Mouse (Mus musculus): ENCODE data around the gene Fam71e2. TPM values are rescaled to one million over a fixed set of nuclear protein-coding genes. Genes with fewer than 3 reads are reported as not detected.
A peak's percentile ranks its signal among the peaks of the same experiment; 100 is the strongest.

The Fam71e2 gene
- total and polyA plus RNA-seq, 3 experiments, result 0.35 TPM; not detected in 2

- H3K27me3 ChIP-seq (ENCODE audit: control insufficient read depth, insufficient read depth, low read length), result no peaks in the 10 kb centered on the region
- H3K79me2 ChIP-seq (replicated peaks; ENCODE audit: control insufficient read depth, insufficient read depth, low read length), result no peaks in the 10 kb centered on the region
- peak within 1 kb of the TSS; percentile 92 for H3K9ac ChIP-seq (ENCODE audit: low read depth, low read length)
- peaks cover 4% of the 10 kb centered on the region for H3K4me1 ChIP-seq (ENCODE audit: control insufficient read depth, insufficient read depth, low read length)
- DNase-seq, result peak; percentile 93 to 96
- TF ChIP-seq CTCF (IDR thresholded peaks at IDR 0.05), result no peak
- peak; percentile 69; the same call in 1 of the 2 replicates for TF ChIP-seq EP300 (IDR thresholded peaks at IDR 0.05; ENCODE audit: insufficient read depth, low read depth, low read length)
- TF ChIP-seq POLR2A (IDR thresholded peaks at IDR 0.05; ENCODE audit: insufficient read depth, low read depth, low read length), result peak; percentile 95
- peak within 1 kb of the TSS; percentile 98 for H3K4me3 ChIP-seq
- intact Hi-C loops (cut with DNase I), result loop anchor here (1.0 to 10.0 kb wide), 5 partner anchors 20 to 658 kb away; partner anchors contain the start of genes Hspbp1, Leng8, Ppp6r1 and Ube2s
- peaks cover 2% of the 10 kb centered on the region; the same call in 1 of the 2 replicates for H3K36me3 ChIP-seq (ENCODE audit: control insufficient read depth, insufficient read depth, low read length)
- peak within 1 kb of the TSS; percentile 94 for H3K27ac ChIP-seq
- under 1% methylated on average over 54 of the region's 54 CpGs for WGBS
These were observed 21.4 kb upstream of the Fam71e2 start, which contains the start of gene Rpl28 for GRCm38 (mm10) chr7:4792278-4793212. Rpl28 (plus strand) TSS chr7:4792874.

GRCm38 (mm10) chr7:4789436-4789935 lies 18.4 kb upstream of the Fam71e2 start, which contains the start of gene Tmem238:
Tmem238 (minus strand) TSS chr7:4789656.
- peak; percentile 71 for DNase-seq
- H3K27me3 ChIP-seq (ENCODE audit: control insufficient read depth, insufficient read depth, low read length), result no peaks in the 10 kb centered on the region
- WGBS, result 10% methylated on average over 40 of the region's 40 CpGs
- H3K4me1 ChIP-seq (ENCODE audit: control insufficient read depth, insufficient read depth, low read length), result peaks cover 4% of the 10 kb centered on the region
- H3K79me2 ChIP-seq (replicated peaks; ENCODE audit: control insufficient read depth, insufficient read depth, low read length), result no peaks in the 10 kb centered on the region
- H3K36me3 ChIP-seq (ENCODE audit: control insufficient read depth, insufficient read depth, low read length), result no peaks in the 10 kb centered on the region
- H3K27ac ChIP-seq, result peak within 1 kb of the TSS; percentile 75
- peak within 1 kb of the TSS; percentile 85 for H3K9ac ChIP-seq (ENCODE audit: low read depth, low read length)
- no peak for TF ChIP-seq POLR2A (IDR thresholded peaks at IDR 0.05; ENCODE audit: insufficient read depth, low read depth, low read length)
- TF ChIP-seq EP300 (IDR thresholded peaks at IDR 0.05; ENCODE audit: insufficient read depth, low read depth, low read length), result no peak
- no peak for TF ChIP-seq CTCF (IDR thresholded peaks at IDR 0.05)
- intact Hi-C loops (cut with DNase I), result loop anchor here (2.0 kb wide), 1 partner anchor 49 kb away; the partner anchor contains the start of gene Kmt5c
- peak within 1 kb of the TSS; percentile 54 for H3K4me3 ChIP-seq

GRCm38 (mm10) chr7:4788499-4789435 lies 17.7 kb upstream of the Fam71e2 start:
- peak; percentile 77 to 78 for DNase-seq
- H3K9ac ChIP-seq (ENCODE audit: low read depth, low read length), result peak overlapping the region; percentile 85
- TF ChIP-seq POLR2A (IDR thresholded peaks at IDR 0.05; ENCODE audit: insufficient read depth, low read depth, low read length) (no peak), EP300 (IDR thresholded peaks at IDR 0.05; ENCODE audit: insufficient read depth, low read depth, low read length) (no peak), CTCF (IDR thresholded peaks at IDR 0.05) (peak; percentile 55)
- H3K4me1 ChIP-seq (ENCODE audit: control insufficient read depth, insufficient read depth, low read length), result peaks cover 4% of the 10 kb centered on the region
- H3K27me3 ChIP-seq (ENCODE audit: control insufficient read depth, insufficient read depth, low read length), result no peaks in the 10 kb centered on the region
- H3K36me3 ChIP-seq (ENCODE audit: control insufficient read depth, insufficient read depth, low read length), result no peaks in the 10 kb centered on the region
- intact Hi-C loops (cut with DNase I), result loop anchor here (2.0 kb wide), 1 partner anchor 48 kb away; the partner anchor contains the start of gene Kmt5c
- H3K4me3 ChIP-seq, result peak overlapping the region; percentile 54
- WGBS, result 2% methylated on average over 64 of the region's 64 CpGs
- H3K27ac ChIP-seq, result peak overlapping the region; percentile 75
- no peaks in the 10 kb centered on the region for H3K79me2 ChIP-seq (replicated peaks; ENCODE audit: control insufficient read depth, insufficient read depth, low read length)

GRCm38 (mm10) chr7:4783667-4784268 lies 12.7 kb upstream of the Fam71e2 start:
- Histone ChIP-seq H3K79me2 (replicated peaks; ENCODE audit: control insufficient read depth, insufficient read depth, low read length) (no peaks in the 10 kb centered on the region), H3K4me1 (ENCODE audit: control insufficient read depth, insufficient read depth, low read length) (peaks cover 3% of the 10 kb centered on the region), H3K36me3 (ENCODE audit: control insufficient read depth, insufficient read depth, low read length) (no peaks in the 10 kb centered on the region), H3K9ac (ENCODE audit: low read depth, low read length) (no peak overlapping the region), H3K4me3 (no peak overlapping the region), H3K27me3 (ENCODE audit: control insufficient read depth, insufficient read depth, low read length) (peaks cover 2% of the 10 kb centered on the region; the same call in 1 of the 2 replicates), H3K27ac (no peak overlapping the region)
- WGBS, result 65% methylated on average over 14 of the region's 14 CpGs
- intact Hi-C loops (cut with DNase I), result no loop called here
- TF ChIP-seq POLR2A (IDR thresholded peaks at IDR 0.05; ENCODE audit: insufficient read depth, low read depth, low read length) (no peak), CTCF (IDR thresholded peaks at IDR 0.05) (no peak), EP300 (IDR thresholded peaks at IDR 0.05; ENCODE audit: insufficient read depth, low read depth, low read length) (no peak)
- no peak for DNase-seq

- H3K27me3 ChIP-seq (ENCODE audit: control insufficient read depth, insufficient read depth, low read length), result peaks cover 2% of the 10 kb centered on the region; the same call in 1 of the 2 replicates
- intact Hi-C loops (cut with DNase I), result no loop called here
- no peaks in the 10 kb centered on the region for H3K4me1 ChIP-seq (ENCODE audit: control insufficient read depth, insufficient read depth, low read length)
- WGBS, result 62% methylated on average over 2 of the region's 2 CpGs
- no peak for TF ChIP-seq POLR2A (IDR thresholded peaks at IDR 0.05; ENCODE audit: insufficient read depth, low read depth, low read length)
- no peak for TF ChIP-seq CTCF (IDR thresholded peaks at IDR 0.05)
- TF ChIP-seq EP300 (IDR thresholded peaks at IDR 0.05; ENCODE audit: insufficient read depth, low read depth, low read length), result no peak
- no peak within 1 kb of the TSS for H3K9ac ChIP-seq (ENCODE audit: low read depth, low read length)
- no peak within 1 kb of the TSS for H3K27ac ChIP-seq
- DNase-seq, result no peak
- no peaks in the 10 kb centered on the region for H3K79me2 ChIP-seq (replicated peaks; ENCODE audit: control insufficient read depth, insufficient read depth, low read length)
- H3K4me3 ChIP-seq, result no peak within 1 kb of the TSS
- H3K36me3 ChIP-seq (ENCODE audit: control insufficient read depth, insufficient read depth, low read length), result no peaks in the 10 kb centered on the region
These were observed 11.7 kb upstream of the Fam71e2 start, which contains the start of the genes Il11 and Tmem190 for GRCm38 (mm10) chr7:4782759-4783158. Il11 (minus strand) TSS chr7:4782859. Tmem190 (plus strand) TSS chr7:4782937.

Measured in heart, adult 2 months (tissue).